ENCODE assay signal across 21 mouse cellular contexts in genomic region chr2:159575271-159575670, GRCm38 (mm10).
"Had no signal": no experiment of that assay in that cellular context is flagged by ENCODE, and none has a peak within 500 bp of the region (broad histone marks: within the 10 kb centered on the region; RNA-seq: fewer than 3 reads in every experiment).

No protein-coding gene starts in this region.

- H3K4me3 ChIP-seq: layer of hippocampus, adult 2 months; limb, embryonic 12.5 days; limb, embryonic 15.5 days; midbrain, embryonic 12.5 days; myocyte; neural tube, embryonic 13.5 days had no signal

- H3K9me3 ChIP-seq: limb, embryonic 12.5 days; limb, embryonic 15.5 days; midbrain, embryonic 12.5 days; neural tube, embryonic 13.5 days had no signal

- ATAC-seq: liver, postnatal 0 days; lung, postnatal 0 days; midbrain, embryonic 16.5 days had no signal

- H3K4me1 ChIP-seq: limb, embryonic 15.5 days; midbrain, embryonic 12.5 days; neural tube, embryonic 13.5 days had no signal

- H3K27ac ChIP-seq: layer of hippocampus, adult 2 months; limb, embryonic 12.5 days; limb, embryonic 15.5 days; liver, embryonic 14.5 days; macrophage; midbrain, embryonic 12.5 days; neural tube, embryonic 13.5 days; stomach, postnatal 0 days had no signal

- H3K36me3 ChIP-seq: limb, embryonic 12.5 days; limb, embryonic 15.5 days; midbrain, embryonic 12.5 days; neural tube, embryonic 13.5 days had no signal

- H3K27me3 ChIP-seq: limb, embryonic 12.5 days; limb, embryonic 15.5 days; midbrain, embryonic 12.5 days; neural tube, embryonic 13.5 days had no signal

- DNase-seq: kidney, adult 11 months; kidney, adult 9 months; kidney, postnatal 25 days; layer of hippocampus, adult 9-11 months; left cerebral cortex, postnatal 4 days; liver, postnatal 0 days; lung, embryonic 14.5 days; retina, postnatal 1 day; right cerebral cortex, postnatal 4 days; thymus, postnatal 25 days had no signal
